8 mouse cellular contexts compared by ENCODE assay signal in the genomic region with DNA sequence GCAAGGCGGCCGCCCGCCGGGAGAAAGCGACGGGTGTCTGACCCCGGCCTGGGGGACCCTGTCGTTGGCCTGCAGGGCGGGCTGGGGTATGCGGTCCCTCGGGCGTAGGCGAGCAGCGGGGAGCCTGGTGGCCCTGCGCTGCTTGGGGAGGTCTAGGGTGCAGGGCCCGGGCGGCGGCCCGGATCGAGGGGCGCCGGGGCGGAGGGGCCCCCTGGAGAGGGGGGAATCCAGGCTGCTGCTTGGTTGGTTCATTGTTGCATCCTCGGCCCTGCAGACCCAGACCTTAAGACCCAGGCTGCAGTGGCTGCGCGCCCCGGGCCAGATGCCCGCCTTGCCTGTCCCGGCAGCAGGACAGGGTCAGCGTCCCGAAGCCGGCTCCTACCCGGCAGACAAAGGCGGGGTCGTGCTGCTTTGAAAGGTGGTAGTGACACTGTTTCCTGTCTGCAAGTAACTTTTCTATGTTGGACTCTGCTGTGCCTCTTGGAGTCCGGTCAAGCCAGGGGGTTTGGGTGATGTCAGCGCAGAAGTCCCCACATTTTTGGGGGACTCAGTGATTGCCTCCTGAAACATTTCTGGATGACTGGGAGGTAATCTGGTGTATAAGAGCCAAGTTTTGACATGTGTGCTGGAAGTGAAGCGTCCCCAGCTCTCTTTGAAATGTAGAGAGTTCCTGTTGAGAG.
DNase-seq lines count a peak whose midpoint lies in the region; ATAC-seq and TF ChIP-seq lines count a peak whose summit lies in the region.

No protein-coding gene starts in this region.

- H3K79me2 ChIP-seq in macrophage (ENCODE audit: inconsistent target): peaks cover 51% of the 10 kb centered on the region

- H3K4me1 ChIP-seq in lung, adult 2 months (ENCODE audit: control insufficient read depth, insufficient read depth, low read length): no peaks in the 10 kb centered on the region
- H3K4me1 ChIP-seq in kidney, embryonic 16.5 days (ENCODE audit: insufficient read depth, low read length): peaks cover 28% of the 10 kb centered on the region
- peaks cover 20% of the 10 kb centered on the region for H3K4me1 ChIP-seq in spleen, adult 2 months (ENCODE audit: control insufficient read depth, insufficient read depth, insufficient read length)

- H3K4me2 ChIP-seq in kidney, embryonic 16.5 days (replicated peaks; ENCODE audit: low read depth, low read length): peak overlapping the region; percentile 67

- H3K36me3 ChIP-seq in kidney, embryonic 16.5 days (ENCODE audit: insufficient read depth, low read length): no peaks in the 10 kb centered on the region
- H3K36me3 ChIP-seq in macrophage (ENCODE audit: inconsistent target): no peaks in the 10 kb centered on the region
- H3K36me3 ChIP-seq in spleen, adult 2 months (ENCODE audit: control insufficient read depth, insufficient read depth, low read length): no peaks in the 10 kb centered on the region

- H3K27me3 ChIP-seq in kidney, embryonic 16.5 days (ENCODE audit: insufficient read depth, low read length): no peaks in the 10 kb centered on the region
- no peaks in the 10 kb centered on the region for H3K27me3 ChIP-seq in spleen, adult 2 months (ENCODE audit: control insufficient read depth, insufficient read depth, low read length)

- no peaks in the 10 kb centered on the region for H3K9me3 ChIP-seq in kidney, embryonic 16.5 days (ENCODE audit: low read length)

- peak; percentile 23 for DNase-seq in lung, adult 2 months
- DNase-seq in lung, postnatal 25 days (ENCODE audit: low spot score): no peak
- DNase-seq in cerebellum, postnatal 25 days: peak; percentile 57 to 62
- peak; percentile 17 to 24 for DNase-seq in heart, adult 9 months (ENCODE audit: low spot score in 2 of 2)
- peak in 1 of 2 experiments; percentile 57 for DNase-seq in spleen, adult 2 months (ENCODE audit: low read depth in 1 of 2, low spot score in 2 of 2)

- TF ChIP-seq CTCF in lung, adult 2 months (IDR thresholded peaks at IDR 0.05; ENCODE audit: insufficient read depth, low read length): no peak
- TF ChIP-seq CTCF in spleen, adult 2 months (IDR thresholded peaks at IDR 0.05; ENCODE audit: extremely low read depth, insufficient read depth, insufficient read length, insufficient replicate concordance): no peak

- H3K9ac ChIP-seq in kidney, embryonic 16.5 days (replicated peaks; ENCODE audit: low read length): peak overlapping the region; percentile 83

- TF ChIP-seq POLR2A in lung, adult 2 months (IDR thresholded peaks at IDR 0.05; ENCODE audit: borderline replicate concordance, extremely low read depth, low read depth, low read length): no peak
- TF ChIP-seq POLR2A in spleen, adult 2 months (IDR thresholded peaks at IDR 0.05; ENCODE audit: low read depth, low read length): no peak

- peak overlapping the region; percentile 79 for H3K4me3 ChIP-seq in lung, adult 2 months (replicated peaks; ENCODE audit: extremely low read depth, low read depth, low read length)
- peak overlapping the region; percentile 72 for H3K4me3 ChIP-seq in kidney, embryonic 16.5 days (ENCODE audit: low read length)
- H3K4me3 ChIP-seq in macrophage (ENCODE audit: inconsistent target): peak overlapping the region; percentile 42
- peak overlapping the region; percentile 75 for H3K4me3 ChIP-seq in spleen, adult 2 months (ENCODE audit: extremely low read depth, insufficient read depth, insufficient read length)

- WGBS in lung, adult 2 months: 2% methylated on average over 35 of the region's 38 CpGs
- WGBS in kidney, embryonic 16.5 days: under 1% methylated on average over 33 of the region's 38 CpGs
- under 1% methylated on average over 38 of the region's 38 CpGs for WGBS in macrophage (ENCODE audit: missing documents)
- WGBS in spleen, adult 2 months: under 1% methylated on average over 38 of the region's 38 CpGs

- H3K27ac ChIP-seq in kidney, embryonic 16.5 days (ENCODE audit: low read length): peak overlapping the region; percentile 56
- no peak overlapping the region for H3K27ac ChIP-seq in macrophage
- H3K27ac ChIP-seq in spleen, adult 2 months (ENCODE audit: insufficient read depth, low read length): peak overlapping the region; percentile 92

- ATAC-seq in kidney, embryonic 16.5 days (ENCODE audit: low FRiP score, low TSS enrichment): peak; percentile 81; the same call in 1 of the 2 replicates
- ATAC-seq in activated CD4-positive, CD25-positive, alpha-beta regulatory T cell, adult 4 months: no peak
